Mouse (Mus musculus) hindbrain, embryonic 11.5 days (tissue): ENCODE measurements at regions not wholly inside any gene's neighbourhood (a gene's known extent, or its start where the extent isn't known, plus 50 kb on each side); places are given as distances from the start of the nearest gene placed in this dataset.

Experiments used
- ATAC-seq: fragments of 200-750 bp; cut with Nextera tagmentation; 2 replicates; pipeline ENCODE4 v1.8.0; 2017; ENCODE audit warnings: mild to moderate bottlenecking, moderate TSS enrichment, moderate library complexity; ENCODE audit not compliant: low FRiP score
- DNase-seq: peaks from one replicate; pipeline ENCODE4 v3.0.0-alpha.2; 2015; ENCODE audit warnings: low spot score
- H3K27ac ChIP-seq: fragments of 300-500 bp; sonication (generic); 2 replicates; pipeline ENCODE4 v1.5.1; 2014; ENCODE audit warnings: mild to moderate bottlenecking, low read depth, low read length
- H3K27me3 ChIP-seq: fragments of 300-500 bp; sonication (generic); 2 replicates; pipeline ENCODE4 v1.6.1; 2014; ENCODE audit warnings: mild to moderate bottlenecking, low read length, moderate library complexity, mixed read lengths; ENCODE audit not compliant: control insufficient read depth, insufficient read depth
- H3K36me3 ChIP-seq: fragments of 300-500 bp; sonication (generic); 2 replicates; pipeline ENCODE4 v1.6.1; 2014; ENCODE audit warnings: mild to moderate bottlenecking, low read length, moderate library complexity, mixed read lengths; ENCODE audit not compliant: control insufficient read depth, insufficient read depth
- H3K4me1 ChIP-seq: fragments of 300-500 bp; sonication (generic); replicated peaks from 2 replicates; pipeline ENCODE4 v1.6.1; 2014; ENCODE audit warnings: low read length, mixed read lengths; ENCODE audit not compliant: control insufficient read depth, insufficient read depth
- H3K4me2 ChIP-seq: fragments of 300-500 bp; sonication (generic); replicated peaks from 2 replicates; pipeline ENCODE4 v1.6.1; 2014; ENCODE audit warnings: mild to moderate bottlenecking, low read depth, low read length
- H3K4me3 ChIP-seq: fragments of 300-500 bp; sonication (generic); 2 replicates; pipeline ENCODE4 v1.5.1; 2014; ENCODE audit warnings: low read depth, low read length
- H3K9ac ChIP-seq: fragments of 300-500 bp; sonication (generic); 2 replicates; pipeline ENCODE4 v1.6.1; 2014; ENCODE audit warnings: low read depth, low read length
- H3K9me3 ChIP-seq: fragments of 300-500 bp; sonication (generic); 2 replicates; pipeline ENCODE4 v1.6.1; 2016; ENCODE audit warnings: low read length; ENCODE audit not compliant: control insufficient read depth
- WGBS: fragments of 180-500 bp; shearing (Covaris S2); extraction: QIAGEN DNeasy Blood & Tissue Kit; methylation state at CpG from one replicate; pipeline ENCODE4 v1.1.7; 2014; 5-methylcytosine and 5-hydroxymethylcytosine counted together

DNA sequence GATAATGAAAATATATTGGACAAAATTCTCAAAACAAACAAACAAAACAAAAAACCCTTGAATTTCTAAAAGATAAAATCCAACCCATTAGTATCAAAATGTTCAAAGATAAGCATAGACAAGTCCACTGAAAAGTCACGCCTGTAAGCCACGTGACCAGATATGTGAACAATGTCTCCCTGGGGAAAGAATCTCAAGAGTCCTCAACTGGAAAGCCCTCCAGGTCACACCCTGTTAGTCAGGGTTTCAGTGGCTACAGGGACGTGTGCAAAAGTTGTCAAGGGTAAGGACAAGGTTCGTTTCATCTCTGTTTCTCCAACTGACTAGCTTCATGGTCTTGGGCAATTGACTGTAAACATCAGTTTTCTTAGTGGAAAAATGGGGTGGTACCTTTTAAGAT is 90.4 kb upstream of the Rora start:
- Histone ChIP-seq H3K4me1 (no peaks in the 10 kb centered on the region), H3K4me3 (no peak overlapping the region), H3K9me3 (no peaks in the 10 kb centered on the region), H3K4me2 (no peak overlapping the region), H3K36me3 (no peaks in the 10 kb centered on the region), H3K27ac (no peak overlapping the region), H3K9ac (no peak overlapping the region), H3K27me3 (no peaks in the 10 kb centered on the region)
- WGBS: 75% methylated on average over 4 of the region's 4 CpGs
- ATAC-seq (no peak), DNase-seq (no peak)

DNA sequence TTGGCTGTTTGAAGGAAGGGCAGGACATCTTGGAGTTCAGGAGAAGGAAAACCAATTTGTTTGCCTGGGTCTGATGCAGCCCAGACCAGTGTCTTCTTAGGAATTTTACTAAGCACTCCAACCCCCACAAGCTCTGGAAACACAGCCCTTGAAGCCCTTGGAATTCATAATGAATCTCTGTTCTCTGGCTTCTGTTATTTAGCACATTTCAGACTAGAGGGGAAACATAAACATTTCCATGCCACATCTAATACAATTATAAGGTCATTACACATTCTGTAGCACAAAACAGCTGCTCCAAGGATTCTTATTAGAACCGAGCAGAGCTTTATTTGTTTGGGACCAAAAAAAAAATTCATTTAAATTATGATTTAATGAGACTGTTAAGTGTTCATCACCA is 67.8 kb upstream of the Rora start:
- 63% methylated on average over 1 of the region's 1 CpGs for WGBS
- Histone ChIP-seq H3K36me3 (no peaks in the 10 kb centered on the region), H3K9ac (no peak overlapping the region), H3K4me1 (no peaks in the 10 kb centered on the region), H3K27me3 (no peaks in the 10 kb centered on the region), H3K4me3 (no peak overlapping the region), H3K27ac (no peak overlapping the region), H3K4me2 (no peak overlapping the region), H3K9me3 (no peaks in the 10 kb centered on the region)
- ATAC-seq: no peak
- DNase-seq: no peak

DNA sequence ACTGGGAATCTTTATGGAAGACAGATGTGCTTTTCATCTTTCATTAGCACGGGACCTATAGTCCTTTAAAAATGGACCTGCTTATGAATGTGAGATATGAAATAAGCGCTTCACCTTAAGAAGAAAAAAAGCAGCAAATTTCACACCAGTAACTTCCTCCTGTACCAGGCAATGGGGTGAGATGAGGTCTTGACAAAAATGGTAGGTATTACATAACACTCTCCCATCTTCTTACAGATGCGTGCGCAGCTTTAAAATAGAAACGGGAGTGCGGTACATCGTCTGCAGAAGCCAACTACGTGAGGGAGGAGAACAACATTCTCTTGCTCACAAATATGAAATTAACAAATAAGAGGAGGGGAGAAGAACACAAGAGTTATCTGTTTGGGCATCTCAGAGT is 62.6 kb upstream of the Rora start:
- Histone ChIP-seq H3K27ac (no peak overlapping the region), H3K4me2 (no peak overlapping the region), H3K36me3 (no peaks in the 10 kb centered on the region), H3K4me1 (no peaks in the 10 kb centered on the region), H3K27me3 (no peaks in the 10 kb centered on the region), H3K9ac (no peak overlapping the region), H3K4me3 (no peak overlapping the region), H3K9me3 (no peaks in the 10 kb centered on the region)
- no peak for DNase-seq
- ATAC-seq: no peak
- WGBS: 90% methylated on average over 8 of the region's 8 CpGs

DNA sequence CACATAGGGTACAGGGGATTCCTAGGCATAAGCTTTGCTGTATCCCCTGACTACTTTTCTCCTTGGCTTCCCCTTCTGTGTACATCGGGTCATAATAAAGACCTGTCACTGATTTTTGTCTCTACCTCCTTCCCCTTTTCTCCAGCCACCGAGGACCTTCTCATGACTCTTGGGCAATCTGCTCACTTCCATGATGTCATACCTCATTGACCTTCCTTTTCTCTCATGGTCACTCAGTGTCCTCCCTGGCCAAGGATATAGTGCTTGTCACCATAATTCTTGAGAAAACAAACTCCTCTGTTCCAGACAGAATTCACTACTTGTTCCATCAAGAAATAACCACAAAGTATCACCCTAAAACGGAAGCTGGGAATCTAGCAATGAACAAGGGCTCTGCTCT is 60.6 kb upstream of the Rora start:
- no peak overlapping the region for H3K9ac ChIP-seq
- 93% methylated on average over 3 of the region's 3 CpGs for WGBS
- no peak for DNase-seq

DNA sequence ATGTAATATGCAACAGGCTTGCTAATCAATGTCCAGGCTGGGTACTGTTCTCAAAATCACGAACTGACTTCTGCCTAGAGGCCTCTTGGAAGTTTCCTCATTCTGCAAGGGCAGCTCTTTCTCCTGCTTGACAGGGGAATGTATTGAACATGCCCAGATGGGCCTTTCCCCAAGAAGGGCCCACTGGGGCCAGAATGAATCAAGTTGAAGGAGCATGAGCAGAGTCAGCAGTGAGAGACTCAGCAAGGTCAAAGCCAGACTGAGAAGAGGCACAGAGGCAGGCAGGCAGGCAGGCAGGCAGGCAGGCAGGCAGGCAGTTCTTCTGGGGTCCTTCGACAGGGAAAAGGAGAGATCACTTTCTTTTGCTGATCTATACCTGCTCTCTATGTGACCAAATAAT is 59.0 kb upstream of the Rora start:
- Histone ChIP-seq H3K36me3 (no peaks in the 10 kb centered on the region), H3K4me1 (no peaks in the 10 kb centered on the region), H3K9ac (no peak overlapping the region), H3K27ac (no peak overlapping the region), H3K4me2 (no peak overlapping the region), H3K9me3 (no peaks in the 10 kb centered on the region), H3K27me3 (no peaks in the 10 kb centered on the region), H3K4me3 (no peak overlapping the region)
- no peak for DNase-seq
- WGBS: 89% methylated on average over 2 of the region's 2 CpGs
- ATAC-seq: no peak

More for the DNA sequence above, 60.6 kb upstream of the Rora start:
- Histone ChIP-seq H3K4me2 (no peak overlapping the region), H3K36me3 (no peaks in the 10 kb centered on the region), H3K27me3 (no peaks in the 10 kb centered on the region), H3K27ac (no peak overlapping the region), H3K9me3 (no peaks in the 10 kb centered on the region), H3K4me3 (no peak overlapping the region), H3K4me1 (no peaks in the 10 kb centered on the region)
- no peak for ATAC-seq
